Mouse (Mus musculus): Measurements from ENCODE around the gene Utp14b.

The Utp14b gene

GRCm38 (mm10) chr1:78686872-78687271 is 29.0 kb downstream of the Utp14b start:
- DNase-seq (ENCODE audit: low spot score): no peak

GRCm38 (mm10) chr1:78688149-78688548 is 30.3 kb downstream of the Utp14b start:
- DNase-seq (ENCODE audit: low spot score): no peak

GRCm38 (mm10) chr1:78694503-78695258 is 36.8 kb downstream of the Utp14b start:
- no peak for DNase-seq (ENCODE audit: low spot score)

- DNase-seq (ENCODE audit: low spot score): no peak
Measured at GRCm38 (mm10) chr1:78696305-78696704, 38.5 kb downstream of the Utp14b start.

GRCm38 (mm10) chr1:78696903-78697302 is 39.1 kb downstream of the Utp14b start:
- no peak for DNase-seq (ENCODE audit: low spot score)

- DNase-seq (ENCODE audit: low spot score): no peak
Measured at GRCm38 (mm10) chr1:78698138-78698537, 40.3 kb downstream of the Utp14b start.

GRCm38 (mm10) chr1:78701740-78702139 is 43.9 kb downstream of the Utp14b start:
- DNase-seq (ENCODE audit: low spot score): no peak

GRCm38 (mm10) chr1:78702282-78702963 is 44.6 kb downstream of the Utp14b start:
- DNase-seq (ENCODE audit: low spot score): no peak

GRCm38 (mm10) chr1:78702964-78703285 is 45.1 kb downstream of the Utp14b start:
- DNase-seq (ENCODE audit: low spot score): no peak

GRCm38 (mm10) chr1:78706338-78706737 is 48.5 kb downstream of the Utp14b start:
- no peak for DNase-seq (ENCODE audit: low spot score)

- DNase-seq (ENCODE audit: low spot score): no peak
Measured at GRCm38 (mm10) chr1:78707280-78707679, 49.4 kb downstream of the Utp14b start.

GRCm38 (mm10) chr1:78710026-78710425 is 52.2 kb downstream of the Utp14b start:
- DNase-seq (ENCODE audit: low spot score): no peak

GRCm38 (mm10) chr1:78710613-78711329 is 52.9 kb downstream of the Utp14b start:
- DNase-seq (ENCODE audit: low spot score): no peak
